Mouse (Mus musculus) embryonic facial prominence, embryonic 14.5 days (tissue): ENCODE results near the gene Whrn. TPM values are rescaled to one million over a fixed set of nuclear protein-coding genes. Genes with fewer than 3 reads are reported as not detected.

Experiments used
- ATAC-seq: fragments of 200-750 bp; cut with Nextera tagmentation; 2 replicates; pipeline ENCODE4 v1.8.0; 2017; ENCODE audit warnings: low read depth, moderate number of reproducible peaks, moderate TSS enrichment
- DNase-seq: peaks from one replicate; pipeline ENCODE4 v3.0.0-alpha.2; 2015; ENCODE audit warnings: low spot score
- H3K27ac ChIP-seq: fragments of 300-500 bp; sonication (generic); replicated peaks from 2 replicates; pipeline ENCODE4 v1.5.1; 2014; ENCODE audit warnings: low read depth, mild to moderate bottlenecking, low read length, moderate library complexity
- H3K27me3 ChIP-seq: fragments of 300-500 bp; sonication (generic); replicated peaks from 2 replicates; pipeline ENCODE4 v1.6.1; 2014; ENCODE audit warnings: low read length; ENCODE audit not compliant: control insufficient read depth, insufficient read depth
- H3K36me3 ChIP-seq: fragments of 300-500 bp; sonication (generic); 2 replicates; pipeline ENCODE4 v1.6.1; 2014; ENCODE audit warnings: low read length, mixed read lengths; ENCODE audit not compliant: control insufficient read depth, insufficient read depth
- H3K4me1 ChIP-seq: fragments of 300-500 bp; sonication (generic); 2 replicates; pipeline ENCODE4 v1.6.1; 2014; ENCODE audit warnings: antibody characterized with exemption, low read length; ENCODE audit not compliant: control insufficient read depth, insufficient read depth
- H3K4me2 ChIP-seq: fragments of 300-500 bp; sonication (generic); 2 replicates; pipeline ENCODE4 v1.6.1; 2014; ENCODE audit warnings: low read depth, mild to moderate bottlenecking, low read length, moderate library complexity, mixed read lengths
- H3K4me3 ChIP-seq: fragments of 300-500 bp; sonication (generic); 2 replicates; pipeline ENCODE4 v1.5.1; 2014; ENCODE audit warnings: low read depth, mild to moderate bottlenecking, low read length
- H3K9ac ChIP-seq: fragments of 300-500 bp; sonication (generic); 2 replicates; pipeline ENCODE4 v1.6.1; 2014; ENCODE audit warnings: low read depth, mild to moderate bottlenecking, low read length, moderate library complexity, mixed read lengths
- H3K9me3 ChIP-seq: fragments of 300-500 bp; sonication (generic); 2 replicates; pipeline ENCODE4 v1.6.1; 2016; ENCODE audit warnings: low read length; ENCODE audit not compliant: control insufficient read depth
- WGBS: fragments of 180-500 bp; shearing (Covaris S2); extraction: QIAGEN DNeasy Blood & Tissue Kit; methylation state at CpG from one replicate; pipeline ENCODE4 v1.1.7; 2014; 5-methylcytosine and 5-hydroxymethylcytosine counted together
- polyA plus RNA-seq: library from polyadenylated mRNA; unstranded; fragments of >200 nt; fragmentation: Nextera tagmentation; extraction: Ambion mirVana; gene quantifications from 2 replicates; pipeline ENCODE4 v1.2.1, GENCODE M21; 2014

The Whrn gene
- polyA plus RNA-seq, 1 experiment from 2014 or later = 4.4 TPM

GRCm38 (mm10) chr4:63368577-63368976 is 127.2 kb downstream of the Whrn start:
- 8% methylated on average over 4 of the region's 4 CpGs for WGBS
- peak; percentile 64 for ATAC-seq

More at GRCm38 (mm10) chr4:63368577-63368976, 127.2 kb downstream of the Whrn start:
- no peak overlapping the region for H3K27ac ChIP-seq
- H3K9ac ChIP-seq = no peak overlapping the region
- DNase-seq = peak; percentile 74
- H3K9me3 ChIP-seq = no peaks in the 10 kb centered on the region
- H3K36me3 ChIP-seq = peaks cover 37% of the 10 kb centered on the region; the same call in 1 of the 2 replicates
- no peak overlapping the region for H3K4me3 ChIP-seq
- H3K4me1 ChIP-seq = no peaks in the 10 kb centered on the region
- H3K27me3 ChIP-seq = no peaks in the 10 kb centered on the region
- H3K4me2 ChIP-seq = no peak overlapping the region

Other genes with a start within 250 kb of the Whrn start
- gene Orm1, start 151.4 kb downstream of the Whrn start, polyA plus RNA-seq = 0.84 and 2.5 TPM in 2 replicates
- not detected in 2 replicates for gene Orm3, start 139.8 kb downstream of the Whrn start, polyA plus RNA-seq
- gene Orm2, start 133.5 kb downstream of the Whrn start, polyA plus RNA-seq = not detected in 2 replicates
- 5.2 and 5.9 TPM in 2 replicates for gene Akna, start 92.6 kb downstream of the Whrn start, polyA plus RNA-seq
- 271 and 275 TPM in 2 replicates for gene Atp6v1g1, start 48.8 kb upstream of the Whrn start, polyA plus RNA-seq
- gene Tmem268, start 62.8 kb upstream of the Whrn start, polyA plus RNA-seq = 5.3 and 7.8 TPM in 2 replicates
- not detected in 2 replicates for gene Gm11213, start 109.3 kb upstream of the Whrn start, polyA plus RNA-seq
- gene Tex48, start 126.4 kb upstream of the Whrn start, polyA plus RNA-seq = not detected in 2 replicates
- not detected in 2 replicates for gene Gm11214, start 167.4 kb upstream of the Whrn start, polyA plus RNA-seq
- 0.21 TPM in 1 of 2 replicates, not detected in the other for gene Tnfsf15, start 249.1 kb upstream of the Whrn start, polyA plus RNA-seq